Mouse (Mus musculus): ENCODE data around the gene Rspry1. TPM values are rescaled to one million over a fixed set of nuclear protein-coding genes. Genes with fewer than 3 reads are reported as not detected.
A peak's percentile ranks its signal among the peaks of the same experiment; 100 is the strongest.

Gene Rspry1
- total RNA-seq, 2 experiments from 2014 or later: 7.9 TPM

DNA sequence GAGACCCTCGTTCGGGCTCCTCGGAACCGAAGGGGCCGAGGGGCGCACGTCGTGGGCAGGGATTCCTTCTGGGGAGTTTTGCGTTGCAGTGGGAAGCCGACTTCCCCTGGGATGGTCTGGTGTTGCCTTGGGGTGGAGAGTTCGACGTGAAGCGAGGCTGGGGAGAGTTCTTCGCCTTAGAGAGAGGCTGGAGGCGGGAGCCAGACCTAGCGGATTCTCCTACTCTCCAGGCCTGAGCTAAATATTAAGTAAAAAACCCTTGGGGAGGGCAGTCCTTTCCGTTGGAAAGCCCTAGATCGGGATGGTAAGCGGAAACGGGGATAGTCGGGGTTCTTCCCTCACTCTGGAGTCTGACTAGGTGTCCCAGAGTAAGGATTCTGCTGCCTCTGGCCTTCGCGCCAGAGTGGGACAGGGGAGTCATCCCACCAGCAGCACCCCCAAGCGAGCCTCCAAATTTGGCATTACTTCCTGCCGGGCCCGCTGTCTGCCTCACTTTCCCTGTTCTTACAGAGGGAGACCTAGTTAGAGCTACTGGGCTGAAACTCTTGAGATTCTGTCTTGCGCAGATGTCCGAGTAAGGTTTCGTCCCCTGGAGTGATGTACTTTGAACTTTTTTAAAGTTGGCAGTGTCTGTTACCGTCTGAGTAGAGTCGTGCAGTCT, 864 bp downstream of the Rspry1 start:
- peak; percentile 14 for DNase-seq (ENCODE audit: low spot score)

DNA sequence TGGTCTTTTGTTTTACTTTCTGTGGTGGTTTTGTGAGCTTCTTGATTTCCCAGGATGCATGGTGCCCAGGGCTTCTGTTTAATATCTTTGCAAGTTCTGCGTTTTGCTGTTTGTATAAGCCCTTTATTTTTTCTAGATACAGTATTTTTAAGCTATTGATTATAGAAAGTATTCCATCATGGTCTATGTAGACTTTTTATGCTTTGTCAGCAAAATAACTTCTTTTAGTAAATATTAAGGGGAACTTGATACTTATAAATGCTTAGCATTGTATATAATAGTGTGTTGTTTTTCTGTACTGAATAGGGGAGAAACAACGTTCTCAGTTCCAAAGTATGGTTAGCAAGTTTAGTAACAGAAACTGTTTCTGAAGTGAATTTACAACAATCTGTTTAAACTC, 2.3 kb downstream of the Rspry1 start:
- DNase-seq (ENCODE audit: low spot score): no peak

GRCm38 (mm10) chr8:94607064-94607463, 5.3 kb downstream of the Rspry1 start:
- no peak for DNase-seq (ENCODE audit: low spot score)

- no peak for DNase-seq (ENCODE audit: low spot score)
Observed at GRCm38 (mm10) chr8:94624885-94625284, 23.1 kb downstream of the Rspry1 start.

DNA sequence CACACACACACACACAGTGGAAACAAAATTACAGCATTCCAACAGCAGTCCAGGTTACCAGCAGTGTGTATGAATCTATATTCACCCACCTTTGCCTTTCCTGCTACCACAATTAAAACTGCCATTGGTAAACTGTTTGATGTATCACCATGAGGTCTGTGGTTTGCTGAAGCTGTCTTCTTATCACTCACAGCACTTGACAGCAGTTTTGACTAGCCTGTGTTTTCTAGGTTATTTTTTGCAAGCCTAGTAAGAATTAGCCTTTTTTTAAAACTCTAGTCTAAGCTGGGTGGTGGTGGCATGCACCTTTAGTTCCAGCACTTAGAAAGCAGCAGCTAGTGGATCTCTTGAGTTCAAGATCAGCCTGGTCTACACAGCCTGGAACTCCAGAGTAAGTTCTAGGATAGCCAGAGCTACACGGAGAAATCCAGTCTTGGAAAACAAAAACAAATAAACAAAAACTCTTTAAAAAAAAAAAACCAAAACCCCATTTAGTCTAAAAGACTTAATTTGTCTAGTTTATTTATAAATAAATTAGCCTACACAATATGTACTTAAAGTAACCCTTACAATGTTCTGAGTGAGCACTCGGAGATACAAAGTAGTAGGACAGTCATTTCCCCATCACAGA, 31.9 kb downstream of the Rspry1 start:
- DNase-seq (ENCODE audit: low spot score): no peak

GRCm38 (mm10) chr8:94634211-94634610, 32.5 kb downstream of the Rspry1 start:
- no peak for DNase-seq (ENCODE audit: low spot score)

DNA sequence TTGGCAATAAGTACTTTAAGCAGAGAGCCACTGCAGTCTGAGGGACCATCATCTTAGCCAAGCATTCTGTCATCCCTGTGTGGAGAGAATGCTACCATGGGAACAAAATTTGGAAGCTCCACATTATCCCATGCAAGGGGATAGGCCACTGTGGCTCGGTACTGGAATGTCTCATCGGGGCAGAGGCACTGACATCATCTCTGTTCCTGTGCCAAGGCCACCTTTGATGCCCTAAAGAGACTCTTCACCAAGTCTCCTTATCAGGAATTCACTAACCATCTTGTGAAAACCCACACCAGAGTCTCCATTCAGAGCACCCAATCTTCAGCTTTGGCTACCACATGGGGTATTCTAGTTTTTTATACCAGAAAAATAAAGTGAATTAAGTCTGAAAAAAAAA, 39.4 kb downstream of the Rspry1 start:
- peak; percentile 4 for DNase-seq (ENCODE audit: low spot score)

- DNase-seq (ENCODE audit: low spot score): no peak
Observed at GRCm38 (mm10) chr8:94641938-94642337, 40.2 kb downstream of the Rspry1 start.

- DNase-seq (ENCODE audit: low spot score): no peak
Observed at GRCm38 (mm10) chr8:94645202-94645601, 43.5 kb downstream of the Rspry1 start.

- DNase-seq (ENCODE audit: low spot score): no peak
Observed at GRCm38 (mm10) chr8:94646165-94646564, 44.4 kb downstream of the Rspry1 start.

DNA sequence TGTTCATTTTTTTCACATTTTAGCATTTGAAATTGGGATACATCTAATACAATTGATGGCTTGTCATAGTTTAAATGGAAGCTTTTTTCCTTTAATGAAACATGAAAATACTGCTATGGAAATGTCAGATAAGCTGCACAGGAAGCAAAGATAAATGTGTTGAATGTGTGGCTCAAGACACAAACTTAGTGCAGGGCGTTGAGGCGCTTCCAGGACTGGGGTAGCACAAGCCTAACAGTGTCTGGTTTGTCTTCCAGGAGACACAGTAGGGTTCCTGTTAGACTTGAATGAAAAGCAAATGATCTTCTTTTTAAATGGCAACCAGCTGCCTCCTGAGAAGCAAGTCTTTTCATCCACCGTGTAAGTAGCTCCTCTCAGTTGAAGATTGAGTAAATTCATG, 47.8 kb downstream of the Rspry1 start:
- DNase-seq (ENCODE audit: low spot score): no peak

DNA sequence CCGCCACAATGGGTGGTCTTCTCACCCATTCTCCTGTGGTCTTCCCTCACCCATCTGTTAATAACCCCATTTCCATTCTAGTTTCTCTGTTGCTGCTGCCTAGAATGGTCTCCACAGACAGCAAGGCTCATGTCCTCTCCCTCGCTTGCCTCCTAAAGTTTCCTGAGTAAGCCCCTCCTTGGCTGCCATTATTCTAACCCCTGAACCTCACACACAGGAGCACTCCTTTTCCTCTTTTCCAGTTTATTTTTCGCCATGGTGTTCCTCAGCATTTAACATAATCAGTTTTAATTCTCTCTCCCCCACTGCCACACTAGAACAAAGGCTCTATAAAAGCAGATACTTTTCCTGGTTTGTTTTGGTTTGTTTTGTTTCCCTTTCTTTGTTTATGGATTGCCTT, 51.2 kb downstream of the Rspry1 start:
- DNase-seq (ENCODE audit: low spot score): no peak

DNA sequence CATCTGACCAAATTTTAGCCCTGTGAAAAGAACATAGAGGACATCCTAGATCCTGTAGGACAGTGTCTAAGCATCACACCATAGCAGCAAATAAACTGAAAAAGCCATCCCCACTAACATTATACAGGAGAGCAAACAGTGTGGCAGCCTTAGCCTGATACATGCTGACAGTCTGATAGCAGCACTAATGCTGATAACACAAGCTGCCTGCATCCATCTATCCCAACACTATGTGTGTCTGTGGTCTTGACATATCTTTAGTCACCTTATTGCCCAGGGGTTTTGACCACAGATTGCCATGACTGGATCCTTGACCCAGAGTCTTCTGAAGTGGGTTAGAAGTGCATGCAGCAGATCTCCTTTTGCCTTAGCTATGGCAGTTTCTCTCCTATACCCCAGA, 53.3 kb downstream of the Rspry1 start:
- no peak for DNase-seq (ENCODE audit: low spot score)

DNA sequence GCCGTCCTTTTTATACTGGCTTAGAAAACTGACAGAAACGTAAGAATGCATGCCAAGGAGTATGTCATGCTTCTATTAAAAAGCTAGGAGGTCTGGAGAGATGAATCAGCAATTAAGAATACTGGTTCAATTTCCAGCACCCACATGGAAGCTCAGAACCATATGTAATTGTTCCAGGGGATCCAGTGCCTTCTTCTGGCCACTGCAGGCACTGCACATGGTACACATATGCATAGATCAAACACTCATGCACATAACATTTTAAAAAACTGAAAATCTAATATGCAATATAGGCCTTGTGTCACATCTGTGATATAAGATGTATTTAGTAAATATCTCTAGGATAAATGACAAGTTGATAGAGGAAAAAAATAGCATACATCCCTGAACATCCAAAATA, 56.3 kb downstream of the Rspry1 start:
- DNase-seq (ENCODE audit: low spot score): no peak

GRCm38 (mm10) chr8:94660418-94660817, 58.7 kb downstream of the Rspry1 start:
- DNase-seq (ENCODE audit: low spot score): no peak

DNA sequence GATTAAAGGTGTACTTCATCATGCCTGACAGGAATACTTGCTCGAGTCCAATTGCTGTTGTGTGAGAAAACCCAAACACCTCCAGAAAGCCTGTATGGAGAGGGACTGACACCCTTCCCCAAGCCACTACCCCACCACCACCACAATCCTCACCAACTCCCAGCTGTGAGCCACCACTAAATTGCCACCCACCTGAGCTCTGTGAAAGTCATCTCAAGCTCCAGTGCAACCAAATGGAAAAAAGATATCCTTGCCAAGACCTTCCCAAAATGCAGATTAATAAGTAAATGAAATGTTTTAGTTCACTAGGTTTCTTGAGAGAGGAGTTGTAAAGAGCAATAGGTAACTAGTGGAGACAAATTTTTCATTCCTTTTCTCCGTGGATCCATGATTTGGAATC, 63.0 kb downstream of the Rspry1 start:
- DNase-seq (ENCODE audit: low spot score): no peak

DNA sequence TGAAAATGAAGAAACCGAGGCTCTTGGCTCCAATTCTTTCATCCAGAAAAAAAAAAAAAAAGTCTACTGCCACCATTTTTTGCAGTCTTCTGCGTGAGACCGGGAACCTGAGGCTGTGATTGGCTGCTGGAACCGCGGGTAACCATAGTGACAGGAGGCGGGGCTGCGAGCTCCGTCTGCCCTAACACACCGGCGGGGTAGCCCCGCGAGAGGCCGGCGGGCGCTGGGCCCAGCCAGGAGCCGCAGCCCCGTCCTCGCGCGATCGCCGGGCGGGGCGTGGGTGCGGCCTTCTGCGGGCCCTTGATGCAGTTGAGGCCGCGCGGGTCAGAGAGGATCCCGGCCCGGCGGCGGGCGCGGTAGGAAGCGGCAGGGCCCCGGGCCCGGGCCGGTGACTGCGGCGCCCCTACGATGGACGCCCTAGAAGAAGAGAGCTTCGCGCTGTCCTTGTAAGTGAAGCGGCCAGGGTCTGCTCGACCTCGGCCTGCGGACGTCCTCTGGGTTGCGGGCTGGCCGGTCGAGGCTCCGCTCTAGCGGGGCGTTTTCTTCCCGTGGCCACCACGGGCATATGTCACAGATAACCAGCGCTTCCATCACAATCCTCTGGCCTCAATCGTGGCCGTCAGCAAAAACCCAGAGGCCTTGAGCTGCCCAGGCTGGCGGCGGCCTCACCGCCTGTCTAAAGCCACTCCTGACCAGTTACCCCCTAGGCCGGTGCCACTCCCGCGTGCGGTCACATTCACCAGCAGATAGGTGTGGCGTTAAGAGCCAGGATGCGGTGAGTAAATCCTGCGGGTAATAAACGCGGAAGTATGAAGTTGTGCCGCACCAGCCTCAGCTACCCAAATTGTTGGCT, 64.9 kb downstream of the Rspry1 start, which contains the start of gene Arl2bp:
Gene Arl2bp, plus strand, starts transcription at position 145 of the 853 bp plus-strand sequence.
- peak; percentile 93 for DNase-seq (ENCODE audit: low spot score)

GRCm38 (mm10) chr8:94674384-94674783, 72.6 kb downstream of the Rspry1 start:
- no peak for DNase-seq (ENCODE audit: low spot score)

- no peak for DNase-seq (ENCODE audit: low spot score)
Observed at GRCm38 (mm10) chr8:94675923-94676322, 74.2 kb downstream of the Rspry1 start.

DNA sequence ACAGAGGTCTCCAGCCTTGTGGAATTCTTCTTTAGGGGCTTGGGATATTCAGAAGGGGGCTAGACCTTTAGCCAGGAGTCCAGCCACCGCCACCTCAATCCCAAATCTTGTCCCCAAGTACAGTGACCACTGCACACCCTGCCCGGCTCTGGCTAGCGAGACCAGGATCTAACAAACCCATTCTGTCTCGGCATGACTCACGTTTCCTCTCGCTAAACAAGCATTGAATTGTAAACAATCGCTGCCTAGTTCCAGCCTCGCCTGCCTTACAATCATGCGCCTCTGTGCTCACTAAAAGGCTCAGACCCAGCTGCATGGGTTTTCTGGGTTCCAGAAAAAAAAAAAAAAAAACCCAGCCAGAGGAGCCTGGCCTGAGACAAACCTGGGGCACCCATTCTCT, 76.8 kb downstream of the Rspry1 start:
- DNase-seq (ENCODE audit: low spot score): no peak

GRCm38 (mm10) chr8:94680414-94680813, 78.7 kb downstream of the Rspry1 start:
- no peak for DNase-seq (ENCODE audit: low spot score)

DNA sequence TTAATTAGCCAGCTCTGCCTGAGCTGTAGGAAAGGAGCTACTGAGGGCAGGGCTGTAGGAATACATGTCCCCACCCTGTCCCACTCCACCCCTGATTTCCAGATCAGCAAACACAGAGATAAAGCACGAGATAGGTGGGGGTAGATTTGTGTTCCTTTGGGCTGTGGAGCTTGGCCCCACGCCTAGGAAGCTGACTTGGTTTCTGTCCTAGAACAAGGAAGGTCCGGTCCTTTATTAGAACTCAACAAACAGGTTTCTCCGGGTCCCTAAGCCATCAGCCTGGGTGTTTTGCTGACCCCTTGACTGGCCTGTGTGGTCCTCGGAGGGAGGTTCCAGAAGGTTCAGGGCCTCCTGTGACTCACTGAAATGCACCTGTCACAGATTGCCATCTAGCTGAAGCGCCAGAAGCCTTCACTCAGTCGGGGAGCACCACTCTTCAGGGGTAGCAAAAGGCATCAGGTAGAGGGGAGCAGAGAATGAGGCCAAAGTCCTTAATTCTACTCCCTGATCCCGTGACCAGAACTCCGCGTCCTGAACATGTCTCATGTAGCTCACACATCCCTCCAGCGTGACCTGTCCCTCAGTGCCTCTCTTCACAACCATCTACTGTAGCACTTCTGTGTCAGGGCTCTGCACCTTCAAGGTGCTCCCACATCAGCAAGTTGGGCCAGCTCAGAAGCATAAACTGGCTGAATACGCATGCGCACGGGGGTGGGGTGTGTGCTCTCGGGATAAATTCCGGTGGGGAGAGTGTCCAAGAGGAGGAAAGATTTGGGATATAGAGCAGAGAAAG, 81.2 kb downstream of the Rspry1 start:
- no peak for DNase-seq (ENCODE audit: low spot score)

Data from gastrocnemius, adult 18-20 months (tissue).